Mouse (Mus musculus) T-cell, adult 2 months (primary cell): ENCODE data around the gene Gnpnat1.

Experiments
- DNase-seq: peaks from one replicate; pipeline ENCODE4 v3.0.0; 2022; ENCODE audit warnings: low spot score

The Gnpnat1 gene

DNA sequence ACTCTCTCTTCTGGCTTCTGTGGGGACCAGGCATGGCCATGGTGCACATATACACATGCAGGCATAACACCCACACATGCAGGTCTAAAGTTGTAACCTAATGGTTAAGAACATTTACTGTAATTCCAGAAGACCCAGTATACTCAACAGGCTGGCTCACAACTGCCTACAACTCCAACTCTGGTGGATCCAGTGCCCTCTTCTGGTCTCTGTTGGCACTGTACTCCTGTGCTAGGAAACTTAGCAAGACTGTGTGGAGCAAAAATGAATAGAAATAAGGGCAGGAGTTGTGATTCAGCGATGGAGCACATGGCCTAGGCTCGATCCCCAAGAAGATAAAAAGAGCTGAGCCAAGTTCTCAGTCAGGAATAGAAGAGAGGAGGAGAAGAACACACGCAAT, 4.9 kb downstream of the Gnpnat1 start:
- no peak for DNase-seq

DNA sequence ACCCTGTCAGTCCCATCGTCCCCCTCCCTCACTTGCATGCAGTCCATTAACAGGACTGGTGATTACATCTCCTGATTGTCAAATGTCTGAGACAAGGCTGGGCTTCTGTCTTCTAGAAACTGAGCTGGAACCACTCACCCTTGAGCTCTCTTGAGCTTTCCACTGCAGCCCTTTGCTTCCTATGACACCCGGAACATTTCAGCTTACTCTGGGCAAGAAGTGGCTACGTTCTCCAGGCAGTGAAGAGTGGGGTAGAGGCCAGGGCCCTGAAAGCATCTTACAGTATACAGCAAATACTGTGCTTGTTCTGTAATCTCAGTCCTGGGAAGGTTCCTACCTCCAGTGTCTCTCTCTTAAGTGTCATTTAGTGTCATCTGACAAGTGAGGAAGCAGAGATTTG, 15.5 kb downstream of the Gnpnat1 start:
- no peak for DNase-seq

DNA sequence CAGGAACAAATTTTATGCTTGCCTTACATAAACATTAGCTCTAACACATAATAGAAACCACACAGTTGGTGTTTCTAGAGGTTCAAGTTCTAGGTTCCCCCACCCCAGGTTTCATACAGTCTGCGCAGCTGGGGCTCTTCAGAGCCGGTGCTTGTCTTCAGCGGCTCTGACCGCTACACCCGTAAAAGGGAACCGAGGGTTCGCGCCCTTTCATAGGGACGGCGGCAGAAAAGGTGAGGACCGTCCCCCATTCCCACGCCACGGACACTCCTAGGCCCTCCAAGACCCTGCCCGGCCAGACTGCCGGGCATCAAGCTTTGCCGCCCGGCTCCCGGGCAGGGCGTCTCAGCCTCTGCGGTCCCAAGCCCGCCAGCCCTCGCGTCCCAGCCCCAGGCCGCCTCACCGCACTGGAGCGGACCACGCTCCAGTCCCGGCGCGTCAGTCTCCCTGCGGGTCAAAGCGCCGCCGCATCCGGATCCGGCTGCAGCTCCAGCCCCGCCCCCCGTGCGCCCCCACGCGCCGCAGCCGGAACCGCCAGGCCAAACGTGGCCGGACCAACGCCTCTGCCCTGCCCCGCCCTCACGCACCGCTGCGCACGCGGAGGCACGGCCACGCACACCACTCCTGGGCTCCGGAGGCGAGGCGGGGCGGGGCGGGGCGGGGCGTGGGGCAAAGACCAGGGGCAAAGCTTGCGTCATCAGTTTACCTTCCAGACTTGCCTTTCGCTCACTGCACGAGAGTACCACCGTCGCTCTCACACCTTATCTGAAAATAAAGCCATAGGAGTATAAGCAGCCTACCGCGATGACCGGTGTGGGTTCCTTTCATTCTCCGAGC, 16.1 kb downstream of the Gnpnat1 start:
- peak; percentile 81 for DNase-seq

DNA sequence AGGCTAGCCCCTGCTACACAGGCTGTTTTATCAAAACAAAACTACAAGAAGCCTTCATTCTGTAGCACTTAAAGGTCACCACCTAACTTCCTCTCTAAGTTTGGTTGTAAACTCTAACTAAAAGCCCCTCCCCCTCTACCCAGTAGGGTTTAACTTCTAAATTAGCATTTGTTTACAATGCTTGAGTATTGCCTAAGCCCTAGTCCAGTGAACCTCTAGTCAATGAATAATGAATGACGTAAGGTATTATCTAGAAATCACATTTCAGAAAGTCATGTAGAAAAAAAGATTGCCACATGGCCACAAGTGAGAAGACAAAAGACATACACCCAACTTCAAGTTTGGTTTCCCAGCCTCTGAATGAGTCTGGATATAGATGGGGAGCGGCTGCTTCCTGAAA, 17.2 kb downstream of the Gnpnat1 start:
- no peak for DNase-seq

DNA sequence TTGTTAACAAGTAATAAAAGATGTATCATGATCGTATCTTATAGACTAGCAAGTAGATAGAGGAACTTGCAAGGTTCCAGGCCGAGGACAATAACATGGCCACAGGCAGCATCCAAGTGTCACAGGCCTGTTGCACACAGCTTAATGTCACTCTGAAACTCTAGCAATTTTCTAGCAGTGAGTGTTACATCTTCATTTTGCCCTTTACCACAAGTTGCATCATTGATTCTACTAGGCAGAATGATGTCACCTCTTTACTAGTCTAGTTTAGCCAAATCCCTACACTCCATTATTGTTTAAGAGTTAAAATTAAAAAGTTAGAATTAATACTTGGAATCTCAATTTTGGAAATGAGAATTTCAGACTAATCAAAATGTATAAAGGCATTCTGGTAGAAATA, 19.1 kb downstream of the Gnpnat1 start:
- no peak for DNase-seq

DNA sequence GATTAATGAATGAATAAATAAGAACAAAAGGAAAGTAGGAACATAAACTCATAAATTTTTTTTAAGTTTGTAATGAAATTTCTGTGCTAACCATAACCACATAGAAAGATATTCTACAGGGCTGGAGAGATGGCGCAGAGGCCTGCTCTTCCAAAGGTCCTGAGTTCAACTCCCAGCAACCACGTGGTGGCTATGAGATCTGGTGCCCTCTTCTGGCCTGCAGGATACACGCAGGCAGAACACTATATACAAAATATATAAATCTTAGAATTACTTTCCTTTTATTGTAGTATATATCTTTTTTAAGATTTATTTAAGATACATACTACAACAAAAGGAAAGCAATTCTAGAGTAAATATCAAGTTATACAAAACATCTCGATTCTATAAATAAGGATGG, 21.8 kb downstream of the Gnpnat1 start:
- DNase-seq, result no peak

DNA sequence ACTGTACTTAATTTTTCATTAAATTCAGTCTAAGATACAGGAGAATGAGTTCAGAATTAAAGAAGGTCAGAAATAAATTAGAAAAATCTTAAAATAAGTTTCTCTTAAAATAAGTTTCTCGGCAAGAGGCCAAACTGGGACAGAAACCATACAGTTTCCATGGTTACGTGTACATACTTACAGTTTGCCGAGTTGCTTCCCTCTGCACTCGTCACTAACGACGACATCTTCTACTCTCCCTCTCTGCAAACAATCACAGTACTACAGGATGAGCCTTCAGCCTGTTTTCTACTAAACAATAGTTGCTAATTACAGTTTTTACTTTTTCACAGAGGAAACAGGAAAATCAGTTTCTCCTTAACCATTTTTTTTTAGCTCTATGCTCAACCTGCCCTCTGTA, 24.0 kb downstream of the Gnpnat1 start:
- no peak for DNase-seq

DNA sequence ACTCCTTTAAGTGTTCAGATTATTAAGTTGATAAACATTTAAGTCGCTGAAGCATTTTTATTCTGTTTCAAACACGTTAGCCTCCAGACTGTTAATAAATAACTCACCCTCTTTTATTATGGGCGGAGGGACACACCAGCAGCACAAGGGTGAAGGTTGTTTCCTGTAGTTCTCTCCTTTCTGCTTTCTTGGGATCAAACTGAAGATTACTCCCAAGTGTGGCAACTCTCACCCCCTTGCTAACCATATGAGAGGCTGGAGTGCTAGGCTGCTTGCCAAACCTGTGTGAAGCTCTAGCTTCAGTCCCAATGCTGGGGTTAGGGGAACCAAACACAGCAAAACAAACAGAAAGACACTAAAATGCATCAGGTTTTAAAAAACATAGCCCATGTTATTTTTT, 25.9 kb downstream of the Gnpnat1 start:
- DNase-seq, result no peak

DNA sequence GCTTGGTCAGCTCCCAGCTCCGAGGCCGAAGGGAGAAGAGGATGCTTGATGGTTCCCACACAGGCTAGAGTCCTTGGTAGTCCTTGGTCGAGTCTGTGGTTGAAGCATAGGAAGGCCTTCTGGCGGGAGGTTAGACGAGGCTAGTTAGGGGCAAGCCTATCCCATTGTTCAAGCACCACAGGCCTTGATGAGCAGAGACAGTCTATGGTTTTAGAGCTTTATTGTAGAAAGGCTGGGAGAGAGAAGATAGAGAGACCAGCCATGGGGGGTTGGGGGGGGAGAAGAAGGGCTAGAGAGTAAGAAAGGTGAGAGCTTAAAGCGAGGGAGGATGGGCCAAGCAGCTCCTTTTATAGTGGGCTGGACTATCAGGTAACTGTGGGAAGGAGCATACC, 39.5 kb downstream of the Gnpnat1 start:
- DNase-seq, result no peak

DNA sequence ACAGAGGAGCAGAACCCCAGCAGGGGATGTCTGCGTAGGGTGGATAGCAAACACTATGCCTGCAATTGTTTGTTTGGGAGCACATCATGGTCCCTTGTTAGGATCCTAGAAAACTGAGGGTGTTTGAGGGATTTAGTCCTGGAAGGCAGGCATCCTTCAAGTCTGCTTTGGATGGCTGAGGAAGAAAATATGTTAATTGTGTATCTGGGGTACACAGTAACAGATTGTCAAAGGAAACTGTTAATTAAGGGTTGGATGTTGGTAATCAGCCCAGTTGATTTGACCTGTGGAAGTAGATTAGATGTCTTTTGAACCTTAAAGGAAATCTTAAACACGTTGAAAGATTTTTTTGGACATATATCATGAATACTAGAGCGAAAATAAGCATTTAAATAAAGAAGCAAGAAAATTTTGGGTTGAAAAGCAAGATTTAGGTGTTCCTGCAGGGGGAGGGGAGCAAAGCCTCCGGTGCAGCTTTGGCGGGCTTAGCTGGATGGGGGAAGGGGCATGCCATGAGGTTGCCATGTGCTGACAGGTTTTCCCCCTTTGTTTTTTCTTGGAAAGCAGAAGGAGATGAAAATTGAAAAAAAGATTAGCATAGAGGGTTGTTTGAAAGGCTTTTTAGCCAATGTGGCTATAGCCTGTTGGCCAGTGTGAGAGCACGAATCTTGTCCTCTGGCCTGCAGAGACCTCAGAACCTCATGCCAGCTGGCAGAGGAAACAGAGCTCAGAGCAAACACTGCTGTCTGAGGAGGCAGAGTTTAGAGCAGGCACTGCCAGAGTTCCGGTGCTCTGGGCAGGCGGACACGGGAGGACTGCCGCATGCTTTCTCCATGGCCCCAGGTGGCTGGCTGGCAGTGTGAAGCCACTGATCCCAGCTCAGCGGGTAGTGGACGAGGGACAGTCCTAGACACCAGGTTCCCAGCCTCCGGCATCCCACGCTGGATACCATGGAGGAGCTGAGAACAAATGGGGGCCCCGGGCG, 40.2 kb downstream of the Gnpnat1 start:
- DNase-seq, result no peak

DNA sequence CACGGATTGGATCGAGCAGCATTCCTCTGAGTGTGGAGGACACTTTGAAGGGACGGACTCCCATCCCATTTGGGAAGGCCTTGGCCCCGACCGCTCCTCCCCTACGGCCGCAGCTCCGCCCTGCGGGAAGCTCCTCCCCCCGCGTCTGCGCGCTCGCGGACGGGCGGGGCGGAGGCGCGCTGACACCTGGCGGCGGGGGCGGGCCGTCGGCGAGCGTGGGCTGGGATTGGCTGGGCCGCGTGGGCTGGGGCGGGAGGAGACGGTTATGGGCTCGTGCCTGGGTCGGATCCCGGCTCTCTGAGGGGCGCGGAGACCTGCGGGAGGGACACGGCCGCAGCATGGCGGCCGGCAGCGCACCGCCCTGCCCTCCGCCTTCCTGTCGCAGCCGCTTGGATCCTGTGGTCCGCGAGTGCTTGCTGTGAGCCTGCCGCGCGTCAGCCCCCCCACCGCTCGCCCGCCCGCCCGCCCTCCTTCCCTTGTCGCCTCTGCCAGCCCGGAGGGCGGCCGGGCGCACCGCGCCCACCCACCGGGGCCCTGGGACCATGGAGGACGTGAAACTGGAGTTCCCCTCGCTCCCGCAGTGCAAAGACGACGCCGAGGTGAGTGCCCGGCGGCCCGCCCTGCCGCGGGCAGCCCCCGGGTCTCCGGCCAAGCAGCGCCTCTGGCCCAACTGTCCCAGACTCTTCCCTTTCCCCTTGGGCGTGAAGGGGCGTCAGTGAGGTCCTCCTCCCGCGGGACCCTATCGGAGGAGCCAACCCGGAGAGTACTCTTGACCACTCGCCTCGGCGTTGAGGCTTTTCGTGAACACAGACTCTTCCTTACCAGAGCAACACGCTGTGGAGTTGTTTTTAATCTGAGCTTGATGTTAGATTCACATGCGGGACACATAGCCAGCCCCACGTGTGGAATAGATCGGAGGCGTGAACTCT, 53.5 kb downstream of the Gnpnat1 start, which contains the start of gene Styx:
TSS of gene Styx (plus strand) at position 163 of the 929 bp plus-strand sequence.
- peak; percentile 92 for DNase-seq

DNA sequence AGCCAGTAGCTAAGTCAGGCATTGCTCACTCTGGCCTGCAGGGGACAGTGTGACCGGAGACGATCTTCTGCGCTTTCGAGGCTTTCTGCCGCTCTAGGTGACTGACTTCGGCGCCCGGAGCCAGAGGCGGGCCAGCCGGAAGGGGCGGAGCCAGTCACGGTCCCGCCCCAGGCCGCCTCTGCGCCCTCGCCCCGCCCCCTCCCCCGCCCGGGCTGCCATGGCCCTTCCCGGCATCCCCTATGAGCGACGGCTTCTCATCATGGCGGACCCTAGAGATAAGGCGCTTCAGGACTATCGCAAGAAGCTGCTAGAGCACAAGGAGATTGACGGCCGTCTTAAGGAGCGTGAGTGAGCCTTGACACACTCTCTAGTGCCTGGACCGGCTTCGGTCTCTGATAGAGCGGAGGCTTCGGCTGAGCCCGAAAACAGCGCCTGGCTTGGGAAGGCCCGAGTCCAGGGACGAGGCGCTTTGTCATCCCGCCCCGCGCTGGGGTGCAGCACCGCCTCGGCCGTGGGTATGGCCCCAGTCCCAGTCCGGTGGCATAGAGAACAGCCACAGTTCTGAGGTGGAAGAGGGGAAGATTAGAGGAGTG, 75.0 kb downstream of the Gnpnat1 start, which contains the start of gene Psmc6:
TSS of gene Psmc6 (plus strand) at position 200 of the 593 bp plus-strand sequence.
- peak; percentile 94 for DNase-seq

DNA sequence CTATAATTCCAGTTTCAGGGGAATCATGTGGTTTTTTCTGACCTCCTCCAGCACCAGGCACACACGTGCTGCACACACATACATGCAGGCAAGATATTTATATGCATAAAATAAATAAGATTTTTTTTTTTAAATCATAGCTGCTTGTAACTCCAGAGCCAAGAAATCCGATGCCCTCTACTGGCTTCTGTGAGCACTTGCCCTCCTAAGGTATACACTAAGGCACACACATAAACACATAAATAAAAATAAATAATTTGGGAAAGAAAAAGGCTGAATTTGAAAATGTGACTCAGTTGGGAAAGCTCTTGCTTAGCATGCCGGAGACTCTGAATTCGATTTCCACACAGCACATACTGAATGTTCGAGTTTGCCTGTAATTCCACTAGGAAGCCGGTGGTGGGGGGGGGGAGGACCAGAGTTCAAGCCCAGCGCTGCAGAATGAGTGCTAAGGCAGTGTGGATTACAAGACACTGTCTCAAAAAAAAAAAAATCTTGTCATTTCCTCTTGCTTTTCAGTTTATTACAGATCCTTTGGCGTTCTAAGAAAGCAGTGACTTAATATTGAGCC, 75.6 kb downstream of the Gnpnat1 start:
- no peak for DNase-seq

DNA sequence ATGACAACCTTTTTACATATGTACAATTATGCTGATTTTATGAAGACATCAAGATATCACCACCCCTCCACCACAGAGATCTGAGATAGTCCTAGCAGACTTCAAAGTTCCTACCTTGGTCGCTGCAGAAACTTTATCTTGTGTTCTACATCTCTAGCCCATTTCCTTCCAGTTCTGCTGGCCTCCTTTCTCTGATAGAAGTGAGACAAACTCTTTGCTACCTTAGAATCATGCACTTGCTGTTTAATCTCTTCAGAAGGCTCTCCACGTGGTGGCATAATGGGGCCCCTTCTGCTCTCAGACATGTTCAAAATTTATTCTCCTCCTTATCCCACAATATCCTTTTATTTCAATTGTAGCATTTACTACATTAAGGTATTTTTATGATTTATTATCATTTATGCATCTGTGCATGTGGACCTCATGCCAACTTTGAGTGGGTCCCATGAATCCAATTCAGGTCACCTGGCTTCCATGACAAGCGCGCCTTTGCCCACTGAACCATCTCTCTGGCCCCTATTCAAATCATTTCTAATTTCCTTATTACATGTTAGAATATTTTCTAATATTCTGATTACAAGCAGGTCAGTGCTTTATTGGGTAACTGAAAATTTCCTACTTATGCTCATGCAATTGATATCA, 76.5 kb downstream of the Gnpnat1 start:
- no peak for DNase-seq
